Mouse (Mus musculus): ENCODE results near the gene Mecom. TPM values are rescaled to one million over a fixed set of nuclear protein-coding genes. Genes with fewer than 3 reads are reported as not detected.

Gene Mecom
- polyA plus RNA-seq, 1 experiment from 2014 or later, result 77.5 TPM

DNA sequence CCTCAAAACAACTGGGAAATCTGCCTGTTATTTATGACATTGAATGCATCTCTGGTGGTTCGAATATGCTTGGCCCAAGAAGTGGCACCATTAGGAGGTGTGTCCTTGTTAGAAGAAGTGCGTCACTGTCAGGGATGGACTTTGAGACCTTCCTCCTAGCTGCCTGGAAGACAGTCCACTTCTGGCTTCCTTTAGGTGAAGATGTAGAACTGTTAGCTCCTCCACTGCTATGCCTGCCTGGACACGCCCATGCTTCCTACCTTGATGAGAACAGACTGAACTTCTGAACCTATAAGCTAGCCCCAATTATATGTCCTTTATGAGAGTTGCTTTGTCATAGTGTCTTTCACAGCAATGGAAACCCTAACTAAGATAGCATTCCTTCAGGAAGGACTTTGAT lies 352.6 kb downstream of the Mecom start:
- WGBS, result 88% methylated on average over 3 of the region's 3 CpGs
- no peak for ATAC-seq (ENCODE audit: insufficient read depth)
- Histone ChIP-seq H3K27ac (ENCODE audit: low read depth) (no peak overlapping the region), H3K27me3 (ENCODE audit: insufficient read depth, low read length) (no peaks in the 10 kb centered on the region), H3K9ac (no peak overlapping the region), H3K36me3 (ENCODE audit: insufficient read depth) (no peaks in the 10 kb centered on the region), H3K4me3 (ENCODE audit: low read depth, low read length) (no peak overlapping the region), H3K4me1 (ENCODE audit: insufficient read depth) (peaks cover 9% of the 10 kb centered on the region), H3K9me3 (ENCODE audit: low read depth, low read length) (no peaks in the 10 kb centered on the region), H3K4me2 (no peak overlapping the region)
- no peak for DNase-seq
- no peak for TF ChIP-seq CTCF (IDR thresholded peaks at IDR 0.05; ENCODE audit: low read depth)

DNA sequence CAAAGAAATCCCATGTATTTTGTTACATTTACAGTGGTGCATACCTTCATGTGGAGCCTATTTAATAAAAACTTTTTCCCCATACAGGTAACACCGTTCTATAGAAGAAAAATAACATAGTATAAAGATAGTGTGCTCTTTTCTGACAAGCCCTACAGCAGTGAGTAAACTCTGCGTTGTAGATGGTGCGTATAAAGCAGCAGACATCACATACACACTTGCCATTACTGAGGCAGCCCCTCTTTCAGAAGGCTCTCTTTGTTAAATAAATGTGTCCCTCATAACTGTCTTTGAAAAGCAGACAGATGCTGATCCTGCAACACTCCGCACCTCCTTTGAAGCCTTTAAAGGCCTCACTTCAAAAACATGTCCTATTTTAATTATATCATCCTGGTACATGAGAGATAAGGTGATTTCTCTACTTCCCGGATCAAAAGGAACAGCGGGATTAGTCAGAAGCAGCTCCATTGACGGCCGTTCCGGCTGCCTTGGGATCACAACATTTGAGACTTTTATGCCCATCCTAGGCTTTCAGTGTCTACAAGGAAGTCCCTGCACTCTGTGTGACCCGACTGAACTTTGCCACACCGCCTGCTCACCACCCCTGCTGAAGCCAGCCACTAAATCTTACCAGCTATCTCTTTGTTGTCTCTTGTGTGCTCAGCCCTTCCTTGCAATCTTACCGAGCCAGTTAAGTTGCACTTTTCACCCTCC lies 355.4 kb downstream of the Mecom start:
- Histone ChIP-seq H3K9me3 (ENCODE audit: low read depth, low read length) (no peaks in the 10 kb centered on the region), H3K4me2 (no peak overlapping the region), H3K36me3 (ENCODE audit: insufficient read depth) (no peaks in the 10 kb centered on the region), H3K27me3 (ENCODE audit: insufficient read depth, low read length) (no peaks in the 10 kb centered on the region), H3K9ac (no peak overlapping the region), H3K4me1 (ENCODE audit: insufficient read depth) (peaks cover 18% of the 10 kb centered on the region), H3K27ac (ENCODE audit: low read depth) (no peak overlapping the region), H3K4me3 (ENCODE audit: low read depth, low read length) (no peak overlapping the region)
- no peak for TF ChIP-seq CTCF (IDR thresholded peaks at IDR 0.05; ENCODE audit: low read depth)
- DNase-seq, result peak; percentile 28
- ATAC-seq (ENCODE audit: insufficient read depth), result peak; percentile 48; the same call in 1 of the 2 replicates
- WGBS, result 23% methylated on average over 12 of the region's 12 CpGs

DNA sequence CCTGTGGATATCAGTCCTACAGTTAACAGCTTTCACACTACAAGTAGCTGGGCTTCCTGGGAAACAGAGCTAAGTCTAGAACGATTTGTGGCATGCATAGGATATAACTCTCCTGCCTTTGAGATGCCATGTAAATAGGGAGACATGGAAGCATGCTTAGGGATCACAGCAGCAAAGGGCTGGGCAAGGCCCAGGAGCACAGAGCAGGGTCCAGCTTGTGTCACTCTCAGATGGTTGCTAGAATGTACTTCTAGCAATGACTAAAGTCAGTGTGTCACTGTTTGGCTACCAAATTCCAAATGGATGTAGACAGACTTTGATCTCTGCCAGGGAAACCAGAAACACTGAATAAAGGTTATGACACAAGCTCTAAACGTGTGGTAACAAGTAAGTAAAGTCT lies 358.5 kb downstream of the Mecom start:
- H3K9ac ChIP-seq, result no peak overlapping the region
- DNase-seq (no peak), ATAC-seq (ENCODE audit: insufficient read depth) (no peak)
- no peaks in the 10 kb centered on the region for H3K27me3 ChIP-seq (ENCODE audit: insufficient read depth, low read length)
- H3K36me3 ChIP-seq (ENCODE audit: insufficient read depth), result no peaks in the 10 kb centered on the region
- peaks cover 18% of the 10 kb centered on the region for H3K4me1 ChIP-seq (ENCODE audit: insufficient read depth)
- H3K4me2 ChIP-seq, result no peak overlapping the region
- no peak overlapping the region for H3K4me3 ChIP-seq (ENCODE audit: low read depth, low read length)
- TF ChIP-seq CTCF (IDR thresholded peaks at IDR 0.05; ENCODE audit: low read depth), result no peak
- no peak overlapping the region for H3K27ac ChIP-seq (ENCODE audit: low read depth)
- no peaks in the 10 kb centered on the region for H3K9me3 ChIP-seq (ENCODE audit: low read depth, low read length)
- 54% methylated on average over 2 of the region's 2 CpGs for WGBS

DNA sequence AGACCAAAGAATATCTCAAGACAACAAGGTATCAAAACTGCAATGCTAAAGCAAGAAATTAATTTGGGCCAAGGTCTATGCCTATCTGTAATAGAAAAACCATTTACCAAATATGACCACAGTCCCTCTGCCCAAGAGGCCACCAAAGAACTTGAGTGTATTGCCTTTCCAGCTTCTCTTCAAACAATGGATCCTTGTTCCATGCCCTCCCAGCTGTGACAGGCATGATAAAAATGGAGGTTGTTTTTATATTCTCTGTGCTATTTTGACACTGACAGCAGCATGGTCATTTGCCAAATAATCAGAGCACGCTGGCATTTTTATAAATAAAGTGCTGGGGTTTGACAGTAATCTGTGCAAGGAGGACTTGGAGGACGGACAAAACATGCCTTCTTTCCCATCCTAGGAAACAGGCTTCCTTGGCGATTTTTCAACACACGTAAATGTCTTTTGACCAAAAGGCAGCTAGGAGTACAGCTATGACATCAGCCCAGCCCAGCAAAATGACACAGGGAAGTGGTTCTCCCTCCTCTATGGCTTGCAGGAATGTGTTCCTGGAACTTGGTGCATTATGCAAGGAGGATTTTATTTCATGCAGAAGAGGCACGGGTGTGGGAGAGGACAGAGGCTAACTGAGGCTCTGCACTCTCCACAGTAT lies 359.9 kb downstream of the Mecom start:
- H3K27ac ChIP-seq (ENCODE audit: low read depth), result peak overlapping the region; percentile 58; the same call in 1 of the 2 replicates
- no peak overlapping the region for H3K4me3 ChIP-seq (ENCODE audit: low read depth, low read length)
- ATAC-seq (ENCODE audit: insufficient read depth), result peak; percentile 3; the same call in 1 of the 2 replicates
- TF ChIP-seq CTCF (IDR thresholded peaks at IDR 0.05; ENCODE audit: low read depth), result no peak
- no peaks in the 10 kb centered on the region for H3K36me3 ChIP-seq (ENCODE audit: insufficient read depth)
- H3K27me3 ChIP-seq (ENCODE audit: insufficient read depth, low read length), result no peaks in the 10 kb centered on the region
- DNase-seq, result peak; percentile 64
- H3K9me3 ChIP-seq (ENCODE audit: low read depth, low read length), result no peaks in the 10 kb centered on the region
- H3K4me1 ChIP-seq (ENCODE audit: insufficient read depth), result peaks cover 20% of the 10 kb centered on the region
- no peak overlapping the region for H3K4me2 ChIP-seq
- no peak overlapping the region for H3K9ac ChIP-seq
- WGBS, result 25% methylated on average over 5 of the region's 5 CpGs

DNA sequence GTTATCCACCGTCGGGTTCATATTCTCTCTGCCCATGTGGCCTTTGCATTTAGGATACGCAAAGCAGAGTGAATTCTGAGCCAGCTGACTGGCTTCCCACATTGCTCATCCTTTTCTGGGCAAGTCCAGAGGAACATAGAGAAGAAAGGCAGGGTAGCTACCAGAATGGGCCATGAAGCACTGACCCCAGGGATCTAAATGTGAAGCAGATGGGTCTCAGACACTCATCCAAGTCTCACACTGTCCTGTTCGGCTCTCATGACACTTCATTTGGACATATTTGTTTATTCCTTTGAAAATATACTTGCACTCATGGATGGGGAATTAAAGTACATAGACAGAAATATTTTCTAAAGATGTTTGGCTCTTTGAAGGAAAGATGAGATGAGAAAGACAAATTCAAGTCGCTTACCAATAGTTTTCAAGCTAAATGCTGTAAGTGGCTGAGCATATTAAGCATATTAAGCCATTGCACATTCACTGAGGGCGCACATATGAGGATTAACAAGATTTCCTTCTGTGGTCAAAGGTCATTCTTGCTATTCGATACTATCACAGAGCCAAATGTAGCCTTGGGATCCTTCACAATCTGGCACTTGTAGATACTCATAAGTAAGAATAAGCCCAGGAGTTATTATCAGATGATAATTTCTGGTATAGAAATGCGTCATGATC lies 365.9 kb downstream of the Mecom start:
- ATAC-seq (ENCODE audit: insufficient read depth), result peak; percentile 97
- Histone ChIP-seq H3K27ac (ENCODE audit: low read depth) (no peak overlapping the region), H3K9ac (no peak overlapping the region), H3K27me3 (ENCODE audit: insufficient read depth, low read length) (no peaks in the 10 kb centered on the region), H3K4me1 (ENCODE audit: insufficient read depth) (peaks cover 11% of the 10 kb centered on the region), H3K9me3 (ENCODE audit: low read depth, low read length) (no peaks in the 10 kb centered on the region), H3K4me2 (no peak overlapping the region), H3K36me3 (ENCODE audit: insufficient read depth) (no peaks in the 10 kb centered on the region), H3K4me3 (ENCODE audit: low read depth, low read length) (no peak overlapping the region)
- no peak for TF ChIP-seq CTCF (IDR thresholded peaks at IDR 0.05; ENCODE audit: low read depth)
- DNase-seq, result peak; percentile 92
- 45% methylated on average over 8 of the region's 8 CpGs for WGBS

DNA sequence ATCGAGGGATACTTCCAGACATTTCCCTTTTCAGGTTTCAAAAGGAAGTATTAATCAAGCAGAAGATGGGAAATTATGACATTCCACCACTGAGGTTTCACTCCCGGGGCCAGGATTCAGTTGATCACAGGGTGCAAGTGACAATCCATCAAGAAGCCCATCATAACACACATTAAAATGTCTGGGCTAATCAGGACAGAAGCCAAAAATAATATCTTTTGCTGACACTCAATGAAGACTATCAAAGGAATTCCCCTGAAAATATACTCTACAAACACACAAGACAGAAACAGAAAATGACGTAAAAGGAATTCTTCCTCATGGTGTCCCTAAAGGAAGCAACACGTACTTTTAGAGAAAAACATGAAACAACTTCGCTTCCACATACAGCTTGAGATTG lies 371.2 kb downstream of the Mecom start:
- ATAC-seq (ENCODE audit: insufficient read depth), result peak; percentile 54; the same call in 1 of the 2 replicates
- Histone ChIP-seq H3K4me3 (ENCODE audit: low read depth, low read length) (no peak overlapping the region), H3K4me1 (ENCODE audit: insufficient read depth) (0 out of 2 replicates have a peak, but pooled peaks cover 3% of the 10 kb centered on the region), H3K9ac (no peak overlapping the region), H3K27ac (ENCODE audit: low read depth) (0 out of 2 replicates have a peak overlapping the region, but pooled peaks have one; percentile 1), H3K36me3 (ENCODE audit: insufficient read depth) (no peaks in the 10 kb centered on the region), H3K4me2 (no peak overlapping the region), H3K27me3 (ENCODE audit: insufficient read depth, low read length) (no peaks in the 10 kb centered on the region), H3K9me3 (ENCODE audit: low read depth, low read length) (peaks cover 8% of the 10 kb centered on the region; the same call in 1 of the 2 replicates)
- DNase-seq, result peak; percentile 65
- no peak for TF ChIP-seq CTCF (IDR thresholded peaks at IDR 0.05; ENCODE audit: low read depth)
- 37% methylated on average over 5 of the region's 5 CpGs for WGBS

DNA sequence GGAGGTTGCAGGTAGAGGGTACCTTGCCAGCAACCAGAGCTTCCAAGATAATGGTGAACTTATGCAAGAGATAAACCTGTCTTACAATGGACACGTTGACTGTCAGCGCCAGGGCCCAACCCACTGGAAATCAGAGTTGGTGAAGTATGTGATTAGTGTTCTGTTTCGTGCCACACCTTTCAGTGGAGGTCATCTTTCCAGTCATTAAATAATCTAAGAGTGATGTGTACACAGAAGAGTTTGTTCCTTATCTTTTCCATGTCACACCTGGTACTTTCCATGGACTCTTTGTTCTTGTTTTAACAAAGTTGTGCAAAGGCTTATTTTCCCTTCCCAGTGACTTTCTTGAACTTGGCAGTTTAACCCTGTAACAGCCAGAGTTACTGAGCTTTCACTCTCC lies 374.0 kb downstream of the Mecom start:
- ATAC-seq (ENCODE audit: insufficient read depth) (no peak), DNase-seq (no peak)
- H3K4me1 ChIP-seq (ENCODE audit: insufficient read depth), result 0 out of 2 replicates have a peak, but pooled peaks cover 3% of the 10 kb centered on the region
- no peak overlapping the region for H3K9ac ChIP-seq
- H3K27me3 ChIP-seq (ENCODE audit: insufficient read depth, low read length), result no peaks in the 10 kb centered on the region
- no peak overlapping the region for H3K27ac ChIP-seq (ENCODE audit: low read depth)
- H3K9me3 ChIP-seq (ENCODE audit: low read depth, low read length), result peaks cover 8% of the 10 kb centered on the region; the same call in 1 of the 2 replicates
- TF ChIP-seq CTCF (IDR thresholded peaks at IDR 0.05; ENCODE audit: low read depth), result no peak
- no peak overlapping the region for H3K4me2 ChIP-seq
- no peak overlapping the region for H3K4me3 ChIP-seq (ENCODE audit: low read depth, low read length)
- WGBS, result 46% methylated on average over 3 of the region's 3 CpGs
- no peaks in the 10 kb centered on the region for H3K36me3 ChIP-seq (ENCODE audit: insufficient read depth)
